Mouse (Mus musculus) G1E (cell line): Measurements from ENCODE around the gene Atp13a3.

Experiments
- CTCF ChIP-seq: IDR thresholded peaks from 2 replicates; pipeline ENCODE4 v1.5.1; 2012; ENCODE audit warnings: low read depth, low read length, inconsistent platforms, mixed read lengths
- POLR2AphosphoS5 ChIP-seq: IDR thresholded peaks from 2 replicates; pipeline ENCODE4 v1.6.1; 2012; ENCODE audit warnings: low read depth, low read length, inconsistent platforms; ENCODE audit not compliant: insufficient replicate concordance

- TF ChIP-seq CTCF (no peak), POLR2AphosphoS5 (no peak)
Measured at GRCm38 (mm10) chr16:30412680-30413079, 6.9 kb upstream of the Atp13a3 start.
